Mouse (Mus musculus) spleen, adult 2 months (tissue): ENCODE measurements around the gene Rapgef2.

ENCODE experiments used
- CTCF ChIP-seq: fragments of 200-500 bp; IDR thresholded peaks from 2 replicates; pipeline ENCODE4 v1.5.1; 2011; ENCODE audit warnings: mild to moderate bottlenecking, inconsistent platforms; ENCODE audit not compliant: insufficient read depth, insufficient read length, insufficient replicate concordance; ENCODE audit errors: extremely low read depth
- POLR2A ChIP-seq: fragments of 200-500 bp; IDR thresholded peaks from 2 replicates; pipeline ENCODE4 v1.6.1; 2011; ENCODE audit warnings: low read depth, low read length, inconsistent platforms

DNA sequence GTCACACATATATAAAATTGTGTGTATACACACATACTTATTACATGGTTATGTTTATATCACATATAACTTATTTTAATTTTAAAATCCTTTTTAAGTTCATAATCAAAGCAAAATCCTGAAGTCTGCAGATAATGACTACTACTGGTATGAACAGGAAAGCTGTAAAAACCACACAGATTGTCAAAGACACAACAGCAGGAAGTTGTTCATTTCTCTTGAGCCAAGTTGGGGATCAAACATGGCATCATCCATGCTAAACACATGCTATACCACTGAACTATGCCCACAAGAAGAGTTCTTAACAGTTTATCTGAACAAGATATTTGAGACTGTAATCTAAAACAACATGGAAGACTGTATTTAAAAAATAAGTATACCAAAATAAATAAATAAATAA is 147.7 kb downstream of the Rapgef2 start:
- TF ChIP-seq POLR2A (no peak), CTCF (no peak)
